Mouse (Mus musculus) MEL (cell line): ENCODE results near the gene Wnt10b. TPM values are rescaled to one million over a fixed set of nuclear protein-coding genes. Genes with fewer than 3 reads are reported as not detected.

ENCODE experiments used
- DNase-seq: peaks from one replicate; pipeline ENCODE4 v3.0.0; 2011; ENCODE audit warnings: low read depth, low spot score
- H3K27ac ChIP-seq: 2 replicates; pipeline ENCODE4 v1.5.1; 2012; ENCODE audit warnings: low read depth, mild to moderate bottlenecking, control low read depth, low read length, moderate library complexity; ENCODE audit not compliant: control insufficient read depth
- H3K27me3 ChIP-seq, 2 experiments: fragments of 150-350 bp in 1 of 2; sonication (generic) in 1 of 2; 2 replicates each; pipeline ENCODE4 v1.6.1; 2012; ENCODE audit warnings: low read length in 2 of 2, mild to moderate bottlenecking in 2 of 2, improper control_type of control experiment in 1 of 2, moderate library complexity in 1 of 2; ENCODE audit not compliant: insufficient read depth in 2 of 2, control insufficient read depth in 1 of 2
- H3K36me3 ChIP-seq, 2 experiments: 2 replicates each; pipeline ENCODE4 v1.6.1; 2012 to 2014; ENCODE audit warnings: low read length in 2 of 2, improper control_type of control experiment in 1 of 2, inconsistent platforms in 1 of 2, mild to moderate bottlenecking in 1 of 2; ENCODE audit not compliant: insufficient read depth in 2 of 2, control insufficient read depth in 1 of 2
- H3K4me1 ChIP-seq, 2 experiments: fragments of 150-350 bp in 1 of 2; sonication (generic) in 1 of 2; 2 replicates each; pipeline ENCODE4 v1.6.1; 2012; ENCODE audit warnings: low read length in 2 of 2, improper control_type of control experiment in 1 of 2, mild to moderate bottlenecking in 1 of 2; ENCODE audit not compliant: insufficient read depth in 2 of 2, control insufficient read depth in 1 of 2
- H3K4me3 ChIP-seq, 2 experiments: fragments of 150-350 bp in 1 of 2; sonication (generic) in 1 of 2; 2 replicates each; pipeline ENCODE4 v1.5.1; 2012; ENCODE audit warnings: low read depth in 2 of 2, low read length in 2 of 2, mild to moderate bottlenecking in 2 of 2, moderate library complexity in 2 of 2, control low read depth in 1 of 2, improper control_type of control experiment in 1 of 2; ENCODE audit not compliant: control insufficient read depth in 1 of 2, insufficient read depth in 1 of 2
- H3K79me2 ChIP-seq: 2 replicates; pipeline ENCODE4 v1.6.1; 2012; ENCODE audit warnings: mild to moderate bottlenecking, low read length, moderate library complexity; ENCODE audit not compliant: control insufficient read depth, poor library complexity, insufficient read depth
- H3K9ac ChIP-seq: 2 replicates; pipeline ENCODE4 v1.6.1; 2012; ENCODE audit warnings: low read depth, mild to moderate bottlenecking, control low read depth, low read length, moderate library complexity; ENCODE audit not compliant: control insufficient read depth, poor library complexity, severe bottlenecking
- H3K9me3 ChIP-seq: fragments of 150-350 bp; sonication (generic); replicated peaks from 2 replicates; pipeline ENCODE4 v1.6.1; 2012; ENCODE audit warnings: mild to moderate bottlenecking, low read length, improper control_type of control experiment, moderate library complexity; ENCODE audit not compliant: insufficient read depth
- BHLHE40 ChIP-seq: IDR thresholded peaks from 2 replicates; pipeline ENCODE4 v1.6.1; 2012; ENCODE audit warnings: low read depth, mild to moderate bottlenecking, inconsistent platforms, low read length, improper control_type of control experiment, borderline replicate concordance
- CHD1 ChIP-seq: IDR thresholded peaks from 2 replicates; pipeline ENCODE4 v1.6.1; 2012; ENCODE audit warnings: low read depth, mild to moderate bottlenecking, inconsistent platforms, low read length, improper control_type of control experiment
- CHD2 ChIP-seq: IDR thresholded peaks from 2 replicates; pipeline ENCODE4 v1.6.1; 2011; ENCODE audit warnings: low read length, improper control_type of control experiment
- CTCF ChIP-seq, 3 experiments: IDR thresholded peaks in 2 of 3; conservative IDR thresholded peaks in 1 of 3; 2 replicates each; pipeline ENCODE4 v1.5.1; 2011 to 2012; ENCODE audit warnings: low read length in 3 of 3, low read depth in 2 of 3, mild to moderate bottlenecking in 2 of 3, improper control_type of control experiment in 1 of 3, inconsistent platforms in 1 of 3, mixed read lengths in 1 of 3, moderate library complexity in 1 of 3; ENCODE audit not compliant: control insufficient read depth in 1 of 3, insufficient read depth in 1 of 3, poor library complexity in 1 of 3, severe bottlenecking in 1 of 3
- ELF1 ChIP-seq: IDR thresholded peaks from 2 replicates; pipeline ENCODE4 v1.6.1; 2014; ENCODE audit warnings: low read depth, mild to moderate bottlenecking, inconsistent platforms, low read length, improper control_type of control experiment, moderate library complexity
- EP300 ChIP-seq, 2 experiments: IDR thresholded peaks; 2 replicates each; pipeline ENCODE4 v1.6.1; 2011; ENCODE audit warnings: improper control_type of control experiment in 2 of 2, low read length in 2 of 2, low read depth in 1 of 2, mild to moderate bottlenecking in 1 of 2
- GABPA ChIP-seq: IDR thresholded peaks from 2 replicates; pipeline ENCODE4 v1.6.1; 2012; ENCODE audit warnings: low read depth, mild to moderate bottlenecking, inconsistent platforms, low read length, improper control_type of control experiment, moderate library complexity
- HCFC1 ChIP-seq: IDR thresholded peaks from 2 replicates; pipeline ENCODE4 v1.6.1; 2012; ENCODE audit warnings: low read depth, mild to moderate bottlenecking, inconsistent platforms, low read length, improper control_type of control experiment, moderate library complexity
- MAFK ChIP-seq: IDR thresholded peaks from 2 replicates; pipeline ENCODE4 v1.6.1; 2011; ENCODE audit warnings: low read depth, mild to moderate bottlenecking, low read length, improper control_type of control experiment, borderline replicate concordance
- MAX ChIP-seq: IDR thresholded peaks from 2 replicates; pipeline ENCODE4 v1.6.1; 2011; ENCODE audit warnings: low read length, improper control_type of control experiment
- MEF2A ChIP-seq: IDR thresholded peaks from 2 replicates; pipeline ENCODE4 v1.6.1; 2014; ENCODE audit warnings: low read depth, mild to moderate bottlenecking, inconsistent platforms, low read length, improper control_type of control experiment; ENCODE audit not compliant: poor library complexity, insufficient replicate concordance, severe bottlenecking; ENCODE audit errors: extremely low read depth
- MYB ChIP-seq: IDR thresholded peaks from 2 replicates; pipeline ENCODE4 v1.6.1; 2011; ENCODE audit warnings: mild to moderate bottlenecking, low read depth, low read length, improper control_type of control experiment
- MYC ChIP-seq: IDR thresholded peaks from 2 replicates; pipeline ENCODE4 v1.6.1; 2011; ENCODE audit warnings: low read depth, mild to moderate bottlenecking, low read length, improper control_type of control experiment, moderate library complexity
- NRF1 ChIP-seq: IDR thresholded peaks from 2 replicates; pipeline ENCODE4 v1.6.1; 2014; ENCODE audit warnings: low read depth, mild to moderate bottlenecking, inconsistent platforms, low read length, improper control_type of control experiment, moderate library complexity; ENCODE audit not compliant: poor library complexity, insufficient read depth, severe bottlenecking
- POLR2AphosphoS2 ChIP-seq: IDR thresholded peaks from 2 replicates; pipeline ENCODE4 v1.6.1; 2011; ENCODE audit warnings: low read length, improper control_type of control experiment
- POLR2AphosphoS5 ChIP-seq: IDR thresholded peaks from 2 replicates; pipeline ENCODE4 v1.6.1; 2012; ENCODE audit warnings: low read depth, borderline replicate concordance, mild to moderate bottlenecking, inconsistent platforms, low read length, moderate library complexity, mixed read lengths
- RAD21 ChIP-seq: IDR thresholded peaks from 2 replicates; pipeline ENCODE4 v1.6.1; 2011; ENCODE audit warnings: mild to moderate bottlenecking, low read depth, low read length, improper control_type of control experiment
- RCOR1 ChIP-seq: IDR thresholded peaks from 2 replicates; pipeline ENCODE4 v1.6.1; 2012; ENCODE audit warnings: low read depth, mild to moderate bottlenecking, inconsistent platforms, low read length, improper control_type of control experiment
- SIN3A ChIP-seq: IDR thresholded peaks from 2 replicates; pipeline ENCODE4 v1.6.1; 2012; ENCODE audit warnings: low read length, improper control_type of control experiment, inconsistent platforms
- SMC3 ChIP-seq: IDR thresholded peaks from 2 replicates; pipeline ENCODE4 v1.6.1; 2011; ENCODE audit warnings: low read depth, low read length, improper control_type of control experiment
- TAL1 ChIP-seq: IDR thresholded peaks from 2 replicates; pipeline ENCODE4 v1.6.1; 2012; ENCODE audit warnings: mild to moderate bottlenecking, inconsistent platforms, low read length, moderate library complexity, mixed read lengths
- TBP ChIP-seq: IDR thresholded peaks from 2 replicates; pipeline ENCODE4 v1.8.0; 2011; ENCODE audit warnings: low read depth, low read length, improper control_type of control experiment
- USF2 ChIP-seq, 2 experiments: IDR thresholded peaks; 2 replicates each; pipeline ENCODE4 v1.6.1; 2011 to 2012; ENCODE audit warnings: improper control_type of control experiment in 2 of 2, low read length in 2 of 2, borderline replicate concordance in 1 of 2, inconsistent platforms in 1 of 2, low read depth in 1 of 2, mild to moderate bottlenecking in 1 of 2; ENCODE audit not compliant: insufficient read depth in 1 of 2
- ZC3H11A ChIP-seq: IDR thresholded peaks from 2 replicates; pipeline ENCODE4 v1.6.1; 2012; ENCODE audit warnings: low read depth, mild to moderate bottlenecking, inconsistent platforms, low read length, improper control_type of control experiment
- ZKSCAN1 ChIP-seq: IDR thresholded peaks from 2 replicates; pipeline ENCODE4 v1.6.1; 2012; ENCODE audit warnings: low read depth, mild to moderate bottlenecking, inconsistent platforms, low read length, improper control_type of control experiment, moderate library complexity
- ZMIZ1 ChIP-seq: IDR thresholded peaks from 2 replicates; pipeline ENCODE4 v1.6.1; 2012; ENCODE audit warnings: low read depth, mild to moderate bottlenecking, inconsistent platforms, low read length, improper control_type of control experiment, moderate library complexity
- ZNF384 ChIP-seq: IDR thresholded peaks from 2 replicates; pipeline ENCODE4 v1.6.1; 2012; ENCODE audit warnings: low read depth, mild to moderate bottlenecking, inconsistent platforms, low read length, improper control_type of control experiment
- polyA plus RNA-seq, 2 experiments: library from polyadenylated mRNA; stranded (reverse) in 1 of 2; unstranded in 1 of 2; fragments of >175 nt in 1 of 2; fragments of >200 nt in 1 of 2; gene quantifications; 2 replicates each; pipeline versions ENCODE4 v1.2.1 to v1.2.4; 2012; ENCODE audit warnings: low replicate concordance in 2 of 2, low read depth in 1 of 2; ENCODE audit not compliant: insufficient read length in 2 of 2, insufficient read depth in 1 of 2, missing spikeins in 1 of 2
- total RNA-seq: library from RNA; depleted of rRNA; stranded (reverse); fragments of 300-350 nt; gene quantifications from 2 replicates; pipeline ENCODE4 v1.2.3, GENCODE M21; 2012

Gene Wnt10b
- total and polyA plus RNA-seq, 3 experiments, result 0.14 to 0.23 TPM; not detected in 1

- no peak overlapping the region for H3K4me3 ChIP-seq
- H3K9me3 ChIP-seq, result no peaks in the 10 kb centered on the region
- H3K36me3 ChIP-seq, result peaks cover 0 to 9% of the 10 kb centered on the region in 2 experiments; a peak in 2 of 4 replicates
- H3K27me3 ChIP-seq, result no peaks in the 10 kb centered on the region; a peak in 2 of 4 replicates
- H3K27ac ChIP-seq, result no peak overlapping the region
- H3K9ac ChIP-seq, result no peak overlapping the region
- peaks cover 3 to 17% of the 10 kb centered on the region in 2 experiments; a peak in 2 of 4 replicates for H3K4me1 ChIP-seq
- no peak for TF ChIP-seq MAX
- TF ChIP-seq ZKSCAN1, result no peak
- no peak for TF ChIP-seq MYB
- TF ChIP-seq MAFK, result no peak
- no peak for TF ChIP-seq BHLHE40
- TF ChIP-seq CHD1, result no peak
- TF ChIP-seq RAD21, result no peak
- no peak for TF ChIP-seq SMC3
- no peak for TF ChIP-seq HCFC1
- no peak for TF ChIP-seq GABPA
- no peak for TF ChIP-seq ZMIZ1
- TF ChIP-seq SIN3A, result no peak
- no peak for TF ChIP-seq MEF2A
- TF ChIP-seq CHD2, result no peak
- no peak for TF ChIP-seq USF2 (IDR thresholded peaks at IDR 0.05; ENCODE audit: borderline replicate concordance in 1 of 2, insufficient read depth in 1 of 2, low read depth in 1 of 2, low read length in 2 of 2)
- TF ChIP-seq CTCF (IDR thresholded peaks at IDR 0.05 in 2 of 3, conservative IDR thresholded peaks at IDR 0.05 in 1 of 3; ENCODE audit: control insufficient read depth in 1 of 3, insufficient read depth in 1 of 3, low read depth in 2 of 3, low read length in 3 of 3, poor library complexity in 1 of 3, severe bottlenecking in 1 of 3), result no peak
- TF ChIP-seq POLR2AphosphoS5, result no peak
- H3K79me2 ChIP-seq, result peaks cover 20% of the 10 kb centered on the region
- no peak for DNase-seq
These were observed 12.0 kb downstream of the Wnt10b start for GRCm38 (mm10) chr15:98765929-98766328.

DNA sequence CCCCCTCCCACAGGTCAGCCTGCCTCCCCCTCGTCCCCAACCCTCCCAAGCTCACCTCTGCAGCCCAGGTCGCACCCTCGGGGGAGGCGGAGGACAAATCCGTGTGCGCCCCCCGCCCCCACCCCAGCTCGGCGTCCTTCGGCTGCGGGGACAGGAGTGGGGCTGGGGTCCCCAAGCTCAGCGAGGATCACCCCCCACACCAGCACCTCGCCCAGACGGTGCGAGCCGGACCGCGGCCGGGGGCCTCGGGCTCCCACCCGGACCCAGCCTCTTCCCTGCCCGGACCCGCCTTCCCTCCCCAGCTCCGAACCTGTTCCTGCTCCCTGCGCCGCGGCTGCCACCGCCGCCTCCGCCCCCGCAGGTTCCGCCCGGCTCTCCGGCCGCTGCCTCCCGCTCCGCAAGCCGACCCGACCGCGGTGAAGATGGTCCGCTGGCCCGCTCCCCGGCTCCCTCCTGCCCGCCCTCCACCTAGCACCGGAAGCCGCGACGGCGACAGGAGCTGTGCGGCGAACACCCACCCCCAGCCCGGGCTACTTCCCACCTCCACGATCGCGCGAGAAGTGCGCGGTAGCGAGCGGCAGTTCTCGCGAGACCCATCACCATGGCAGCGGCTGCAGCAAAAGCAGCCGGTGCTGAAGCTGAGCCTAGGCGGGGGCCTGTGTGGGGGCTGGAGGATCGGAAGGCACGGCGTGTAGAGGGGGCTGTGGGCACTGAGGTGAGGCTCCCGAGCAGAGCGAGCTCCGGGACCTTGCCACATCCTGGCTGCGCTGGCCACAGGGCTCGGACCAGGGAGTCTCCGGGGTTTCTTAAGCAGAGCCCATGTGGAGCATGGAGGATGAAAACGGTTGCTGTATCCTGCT, 15.1 kb downstream of the Wnt10b start, which contains the start of gene Arf3:
TSS of gene Arf3 (minus strand) at position 545 of the 860 bp plus-strand sequence.
- peaks cover 3 to 18% of the 10 kb centered on the region in 2 experiments; a peak in 2 of 4 replicates for H3K4me1 ChIP-seq
- peak; percentile 98 for DNase-seq
- peak within 1 kb of the TSS; percentile 63 to 94 for H3K4me3 ChIP-seq
- peak within 1 kb of the TSS; percentile 45 for H3K27ac ChIP-seq
- H3K9ac ChIP-seq, result peak within 1 kb of the TSS; percentile 95
- H3K27me3 ChIP-seq, result no peaks in the 10 kb centered on the region; a peak in 2 of 4 replicates
- H3K79me2 ChIP-seq, result peaks cover 29% of the 10 kb centered on the region
- no peaks in the 10 kb centered on the region for H3K9me3 ChIP-seq
- peaks cover 0 to 9% of the 10 kb centered on the region in 2 experiments; a peak in 2 of 4 replicates for H3K36me3 ChIP-seq
- TF ChIP-seq MYC (no peak), GABPA (no peak), RAD21 (no peak), MAX (no peak; the same call in 1 of the 2 replicates), POLR2AphosphoS2 (peak; percentile 86), MEF2A (no peak), TAL1 (no peak), POLR2AphosphoS5 (no peak), NRF1 (peak; percentile 27; the same call in 1 of the 2 replicates), ZNF384 (no peak), EP300 (IDR thresholded peaks at IDR 0.05; ENCODE audit: low read depth in 1 of 2, low read length in 2 of 2) (peak in 1 of 2 experiments; percentile 4; a peak in 1 of 4 replicates), ZKSCAN1 (no peak), CTCF (IDR thresholded peaks at IDR 0.05 in 2 of 3, conservative IDR thresholded peaks at IDR 0.05 in 1 of 3; ENCODE audit: control insufficient read depth in 1 of 3, insufficient read depth in 1 of 3, low read depth in 2 of 3, low read length in 3 of 3, poor library complexity in 1 of 3, severe bottlenecking in 1 of 3) (no peak), RCOR1 (no peak), ZC3H11A (no peak), TBP (peak; percentile 79; the same call in 1 of the 2 replicates), ELF1 (peak; percentile 84), BHLHE40 (no peak)
